Mouse (Mus musculus) embryo, embryonic 10.5 days (tissue): ENCODE data around the gene Zfp704.
A peak's percentile ranks its signal among the peaks of the same experiment; 100 is the strongest.
"Not testable (repeated sequence)": the region's sequence is repeated elsewhere in the genome, so short reads cannot be mapped to it uniquely, and the experiment has no call there.

Experiments used
- DNase-seq: peaks from one replicate; pipeline ENCODE4 v3.0.0-alpha.2; 2015; ENCODE audit warnings: low spot score

The Zfp704 gene

DNA sequence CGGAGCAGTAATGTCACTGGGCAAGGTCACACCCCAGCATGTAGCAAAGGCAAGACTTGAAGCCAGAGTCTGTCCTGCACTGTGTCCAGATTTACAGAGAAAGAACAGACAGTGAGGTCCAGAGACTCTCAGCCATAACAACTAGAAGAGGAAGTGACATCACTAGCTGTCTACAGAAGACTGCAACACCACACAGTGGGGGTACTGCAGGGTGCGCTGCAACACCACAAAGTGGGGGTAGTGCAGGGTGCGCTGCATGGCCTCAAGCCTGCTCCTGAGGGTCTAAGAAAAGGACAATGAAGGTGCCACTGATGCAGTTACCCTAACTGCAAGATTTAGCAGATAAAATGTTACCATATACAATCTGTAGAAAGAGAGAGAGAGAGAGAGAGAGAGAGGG, 11.8 kb downstream of the Zfp704 start:
- DNase-seq, result no peak

DNA sequence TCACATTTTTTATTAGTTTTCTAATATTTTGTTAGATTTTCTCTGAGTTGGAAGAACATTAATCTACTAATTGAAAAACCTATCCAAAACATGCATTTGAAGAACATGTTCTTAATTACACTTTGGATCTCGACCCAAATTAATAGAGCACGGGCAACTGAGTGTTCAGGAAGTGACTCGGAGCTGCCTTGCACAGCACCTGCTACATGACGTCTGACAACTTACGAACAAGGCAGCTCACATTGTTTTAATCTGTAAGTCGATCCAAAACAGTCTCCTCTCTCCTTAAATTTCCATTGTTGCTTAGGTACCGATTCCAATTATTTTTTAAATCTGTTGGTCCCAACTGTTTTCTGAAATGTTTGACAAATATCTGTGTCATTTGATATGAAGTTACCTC, 15.4 kb downstream of the Zfp704 start:
- no peak for DNase-seq

GRCm38 (mm10) chr3:9593832-9594231, 16.1 kb downstream of the Zfp704 start:
- peak; percentile 49 for DNase-seq

DNA sequence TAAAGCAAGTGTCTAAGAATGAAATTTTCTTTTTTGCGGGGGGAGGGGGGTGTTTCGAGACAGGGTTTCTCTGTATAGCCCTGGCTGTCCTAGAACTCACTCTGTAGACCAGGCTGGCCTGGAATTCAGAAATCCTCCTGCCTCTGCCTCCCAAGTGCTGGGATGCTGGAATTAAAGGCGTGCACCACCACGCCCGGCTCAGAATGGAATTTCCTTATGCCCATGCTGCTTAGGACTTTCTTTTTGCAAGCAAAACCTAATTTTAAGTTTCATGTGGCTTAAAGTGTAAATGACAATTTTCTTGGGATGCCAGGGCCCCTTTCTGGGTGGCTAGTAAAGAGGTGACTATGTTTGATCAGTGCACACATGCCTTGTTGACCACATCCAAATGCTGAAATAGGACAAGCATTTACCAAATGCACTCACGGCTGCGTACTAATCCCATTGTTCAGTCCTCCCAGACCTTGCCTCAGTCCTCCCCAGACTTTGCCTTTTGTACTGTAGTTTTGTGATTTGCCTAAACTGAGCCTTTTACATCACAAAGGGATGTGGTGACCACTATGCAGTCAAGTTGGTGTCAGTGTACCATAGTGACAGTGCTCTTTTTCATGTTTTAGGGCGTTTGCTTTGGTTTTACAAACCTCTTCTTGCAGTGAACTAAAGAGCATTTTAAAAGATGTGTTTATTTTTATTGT, 18.3 kb downstream of the Zfp704 start:
- DNase-seq, result no peak

GRCm38 (mm10) chr3:9588635-9589034, 21.2 kb downstream of the Zfp704 start:
- DNase-seq, result no peak

GRCm38 (mm10) chr3:9587304-9587703, 22.6 kb downstream of the Zfp704 start:
- DNase-seq, result no peak

DNA sequence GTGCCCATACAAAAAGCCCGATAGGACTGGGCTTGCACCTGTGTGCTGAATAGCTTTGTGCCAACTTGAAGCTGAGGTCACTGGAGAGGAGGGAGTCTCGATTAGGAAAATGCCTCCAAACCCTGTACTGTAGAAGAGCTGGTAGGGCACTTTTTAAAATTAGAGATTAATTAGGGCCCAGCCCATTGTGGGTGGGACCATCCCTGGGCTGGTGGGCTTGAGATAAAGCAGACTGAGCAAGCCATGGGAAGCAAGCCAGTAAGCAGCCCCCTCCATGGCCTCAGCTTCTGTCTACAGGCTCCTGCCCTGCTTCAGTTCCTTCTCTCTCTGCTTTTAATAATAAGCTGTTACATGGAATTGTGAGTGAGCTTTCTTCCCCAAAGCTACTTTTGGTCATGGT, 26.4 kb downstream of the Zfp704 start:
- DNase-seq, result no peak

GRCm38 (mm10) chr3:9580952-9581798, 28.7 kb downstream of the Zfp704 start:
- DNase-seq, result no peak

GRCm38 (mm10) chr3:9580102-9580501, 29.8 kb downstream of the Zfp704 start:
- DNase-seq, result peak; percentile 36

GRCm38 (mm10) chr3:9579028-9579643, 30.7 kb downstream of the Zfp704 start:
- peak; percentile 17 for DNase-seq

DNA sequence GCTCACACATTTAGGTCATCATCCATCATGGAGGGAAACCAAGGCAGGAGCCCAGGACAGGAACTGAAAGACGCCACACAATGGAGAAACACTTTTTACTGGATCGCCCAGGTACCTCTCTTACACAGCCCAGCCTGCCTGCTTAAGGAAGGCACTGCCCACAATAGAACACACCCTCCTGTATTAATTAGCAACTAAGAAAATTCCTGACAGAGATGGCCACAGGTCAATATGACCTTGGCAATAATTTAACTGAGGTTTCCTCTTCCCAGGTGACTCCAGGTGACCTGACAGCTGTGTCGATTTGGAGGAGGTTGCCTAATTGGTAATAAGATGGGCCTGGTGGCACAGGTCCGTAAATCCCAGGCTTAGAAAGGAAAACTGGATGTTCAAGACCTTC, 33.0 kb downstream of the Zfp704 start:
- no peak for DNase-seq

DNA sequence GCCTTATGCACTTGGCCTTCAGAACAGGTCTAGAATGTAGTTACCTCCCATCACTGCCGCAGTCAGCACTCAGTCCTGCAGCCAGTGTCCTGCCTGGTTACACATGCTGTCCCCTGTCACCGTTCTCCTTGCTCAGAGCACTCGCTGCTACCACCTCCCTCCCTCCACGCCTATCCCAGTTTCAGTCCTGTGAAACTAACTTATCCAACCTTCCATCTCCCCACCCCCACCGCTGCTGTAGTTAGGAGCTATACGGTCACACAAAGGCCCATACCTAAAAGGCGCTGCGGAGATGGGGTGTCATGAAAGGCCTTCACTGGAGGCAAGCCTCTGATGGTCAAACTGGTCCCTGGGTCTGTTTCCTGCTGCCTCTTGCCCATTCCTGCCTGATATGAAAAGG, 35.6 kb downstream of the Zfp704 start:
- no peak for DNase-seq

DNA sequence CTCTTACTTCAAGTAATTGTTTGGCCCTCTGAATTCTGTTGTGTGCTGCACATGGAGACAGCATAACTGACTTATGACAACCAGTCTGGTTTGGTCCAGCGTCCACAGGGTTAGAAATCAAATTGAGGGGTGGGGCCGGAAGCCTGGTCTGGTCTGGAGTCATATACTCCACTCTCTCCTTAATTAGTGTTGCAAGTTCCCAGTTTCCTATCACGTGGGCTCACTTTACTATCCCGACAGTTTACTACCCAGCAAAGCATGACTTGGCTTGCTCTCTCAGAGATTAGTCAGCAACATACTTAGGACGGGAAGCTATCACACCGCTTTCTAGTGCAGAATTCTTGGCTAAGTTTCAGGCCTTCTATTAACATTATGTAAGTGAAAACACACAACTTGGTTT, 36.3 kb downstream of the Zfp704 start:
- DNase-seq, result peak; percentile 24

- no peak for DNase-seq
Observed at GRCm38 (mm10) chr3:9572261-9572660, 37.6 kb downstream of the Zfp704 start.

DNA sequence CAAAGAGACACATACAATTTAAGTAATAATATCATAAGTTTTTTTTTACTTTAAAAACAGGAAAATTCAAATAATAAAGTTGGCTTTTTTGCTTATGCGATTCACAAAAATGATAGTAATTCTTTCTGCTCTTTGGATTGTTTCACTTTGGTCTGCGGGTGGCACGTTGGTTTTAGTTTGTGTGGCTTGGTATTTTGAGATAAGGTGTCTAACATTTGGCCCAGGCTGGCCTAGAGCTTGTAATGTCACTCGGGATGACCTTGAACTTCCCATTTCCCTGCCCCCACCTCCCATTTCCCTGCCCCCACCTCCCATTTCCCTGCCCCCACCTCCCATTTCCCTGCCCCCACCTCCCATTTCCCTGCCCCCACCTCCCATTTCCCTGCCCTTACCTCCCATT, 39.1 kb downstream of the Zfp704 start:
- no peak for DNase-seq

GRCm38 (mm10) chr3:9569706-9570105, 40.2 kb downstream of the Zfp704 start:
- DNase-seq, result not testable (repeated sequence)

DNA sequence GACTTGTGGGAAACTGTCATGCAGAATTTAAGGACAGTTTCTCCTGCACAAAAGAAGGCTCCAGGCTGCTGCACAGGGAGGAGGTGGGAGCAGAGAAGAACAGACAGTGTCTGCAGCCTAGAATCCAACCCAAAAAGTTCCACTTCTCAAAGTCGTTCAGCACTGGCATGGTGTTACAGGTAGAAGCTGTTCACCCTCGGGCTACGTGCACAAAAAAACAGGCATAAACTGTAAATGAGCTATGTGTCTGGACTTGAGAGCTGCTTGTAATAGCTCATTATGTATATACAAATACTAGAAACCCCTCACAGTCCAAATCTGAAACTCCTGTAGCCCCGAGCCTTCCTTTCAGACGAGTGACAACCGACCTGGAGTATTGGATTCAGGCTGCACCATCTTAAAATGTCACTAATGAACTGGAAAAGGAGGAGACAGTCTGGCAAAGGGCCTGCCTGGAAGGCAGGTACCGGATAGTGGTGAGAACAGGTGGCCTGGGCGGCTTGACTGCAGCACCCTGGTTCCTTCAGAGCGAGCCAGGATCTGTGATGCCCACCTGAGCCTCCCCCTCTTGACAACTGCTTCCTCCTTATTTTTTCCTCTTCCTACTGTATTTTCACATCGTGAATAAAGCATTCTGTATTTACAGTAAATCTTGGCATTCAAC, 41.2 kb downstream of the Zfp704 start:
- DNase-seq, result no peak

DNA sequence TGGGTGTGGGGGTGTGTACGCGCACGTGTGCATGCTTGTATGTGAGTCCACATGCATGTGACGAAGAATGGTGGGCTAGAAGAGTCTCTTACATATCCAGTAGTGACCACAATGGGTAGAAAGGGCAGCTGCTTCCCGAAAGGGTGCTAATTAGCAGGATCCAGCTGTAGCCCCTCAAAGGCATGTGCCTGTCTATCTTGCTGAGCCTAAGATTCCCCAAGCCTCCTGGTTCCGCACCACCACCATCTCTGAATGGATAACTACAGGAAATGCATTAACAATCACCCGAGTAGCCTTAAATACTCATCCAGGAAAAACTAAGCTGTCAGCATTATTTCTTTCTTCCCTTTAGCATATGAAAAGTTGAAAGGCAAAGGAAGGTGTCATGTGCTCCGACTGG, 41.9 kb downstream of the Zfp704 start:
- DNase-seq, result peak; percentile 13

- no peak for DNase-seq
Observed at GRCm38 (mm10) chr3:9566831-9567230, 43.1 kb downstream of the Zfp704 start.

DNA sequence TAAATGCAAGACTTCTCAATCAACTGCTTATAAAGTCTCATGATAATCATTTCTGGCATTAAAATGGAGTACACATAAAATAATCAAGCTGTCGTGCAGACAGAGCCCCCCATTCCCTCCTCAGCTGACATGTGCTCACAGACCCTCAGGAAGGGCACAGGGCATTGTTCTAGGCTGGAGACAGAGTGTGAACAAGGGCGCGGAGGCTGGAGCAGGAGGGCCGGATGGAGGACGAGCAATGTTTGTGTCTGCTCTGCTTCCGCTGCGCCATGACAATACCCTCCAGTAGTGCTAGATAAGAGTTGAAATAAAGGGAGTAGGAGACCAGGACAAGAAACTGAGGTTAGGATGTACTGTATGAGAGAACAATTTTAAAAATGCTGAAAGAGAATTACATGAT, 46.3 kb downstream of the Zfp704 start:
- DNase-seq, result no peak

DNA sequence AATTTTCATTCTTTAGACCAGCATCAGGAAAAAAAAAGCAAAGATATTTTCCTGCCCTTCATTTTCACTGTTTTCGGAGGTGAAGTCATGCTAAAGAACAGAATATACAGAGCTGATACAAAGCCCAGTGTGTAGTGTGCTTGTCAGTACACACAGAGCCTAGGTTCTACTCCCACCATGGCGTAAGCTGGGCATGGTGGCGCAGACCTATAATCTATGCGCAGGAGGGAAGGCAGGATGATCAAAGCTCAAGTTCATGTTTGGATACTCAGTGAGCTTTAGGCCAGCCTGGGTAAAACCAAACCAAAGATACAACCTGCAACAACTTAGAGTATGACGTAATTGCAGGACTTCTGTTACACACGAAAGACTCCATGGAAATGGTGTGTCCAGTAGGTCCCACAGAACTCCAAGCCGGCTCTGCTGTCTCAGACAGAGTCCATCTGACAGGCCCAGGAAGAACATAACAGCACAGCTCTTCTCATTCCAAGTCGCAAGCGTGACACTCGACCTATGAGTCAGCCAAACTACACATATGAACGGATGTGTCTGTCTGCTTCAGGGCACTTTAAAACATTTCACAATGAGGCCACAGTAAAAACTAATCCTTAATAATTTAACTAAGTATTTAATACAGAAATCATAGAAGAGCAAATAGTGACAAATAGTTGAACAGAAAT, 47.1 kb downstream of the Zfp704 start:
- DNase-seq, result no peak
